Mouse (Mus musculus): ENCODE measurements at regions not wholly inside any gene's neighbourhood (a gene's known extent, or its start where the extent isn't known, plus 50 kb on each side); places are given as distances from the start of the nearest gene placed in this dataset.

- no peak for DNase-seq
These were observed 50.7 kb upstream of the Echdc3 start for GRCm38 (mm10) chr2:6263565-6263964.

GRCm38 (mm10) chr2:6264085-6264783, 51.4 kb upstream of the Echdc3 start:
- DNase-seq: no peak

GRCm38 (mm10) chr2:6265117-6265516, 52.3 kb upstream of the Echdc3 start:
- no peak for DNase-seq

- DNase-seq: no peak
These were observed 54.2 kb upstream of the Echdc3 start for GRCm38 (mm10) chr2:6267066-6267465.

GRCm38 (mm10) chr2:6267537-6267936, 54.7 kb upstream of the Echdc3 start:
- peak; percentile 6 to 16 for DNase-seq

GRCm38 (mm10) chr2:6272514-6272913, 50.0 kb upstream of the Usp6nl start:
- DNase-seq: no peak
